Mouse (Mus musculus) heart, postnatal 0 days (tissue): ENCODE measurements at regions not wholly inside any gene's neighbourhood (a gene's known extent, or its start where the extent isn't known, plus 50 kb on each side); places are given as distances from the start of the nearest gene placed in this dataset.

Experiments
- CTCF ChIP-seq: IDR thresholded peaks from 2 replicates; pipeline ENCODE4 v1.5.1; 2016; ENCODE audit warnings: antibody characterized with exemption, control low read depth, low read depth
- EP300 ChIP-seq: IDR thresholded peaks from 2 replicates; pipeline ENCODE4 v1.6.1; 2016; ENCODE audit warnings: antibody characterized with exemption, low read depth

GRCm38 (mm10) chr16:29982224-29982785 is 81.9 kb upstream of the Hes1 start:
- TF ChIP-seq EP300 (no peak), CTCF (no peak)
